Mouse (Mus musculus) T-helper 17 cell (primary cell): ENCODE data around the gene Gm8773.

ENCODE experiments used
- in situ Hi-C, 2 experiments: fragments of 300-600 bp; cut with MboI, MseI; formaldehyde crosslinking; loops; 1 replicate in 1 of 2; 2 replicates in 1 of 2; pipeline ENCODE4 v1.15.1; 2025; ENCODE audit warnings: high pct_unique_total_duplicates in 2 of 2

Gm8773 gene

DNA sequence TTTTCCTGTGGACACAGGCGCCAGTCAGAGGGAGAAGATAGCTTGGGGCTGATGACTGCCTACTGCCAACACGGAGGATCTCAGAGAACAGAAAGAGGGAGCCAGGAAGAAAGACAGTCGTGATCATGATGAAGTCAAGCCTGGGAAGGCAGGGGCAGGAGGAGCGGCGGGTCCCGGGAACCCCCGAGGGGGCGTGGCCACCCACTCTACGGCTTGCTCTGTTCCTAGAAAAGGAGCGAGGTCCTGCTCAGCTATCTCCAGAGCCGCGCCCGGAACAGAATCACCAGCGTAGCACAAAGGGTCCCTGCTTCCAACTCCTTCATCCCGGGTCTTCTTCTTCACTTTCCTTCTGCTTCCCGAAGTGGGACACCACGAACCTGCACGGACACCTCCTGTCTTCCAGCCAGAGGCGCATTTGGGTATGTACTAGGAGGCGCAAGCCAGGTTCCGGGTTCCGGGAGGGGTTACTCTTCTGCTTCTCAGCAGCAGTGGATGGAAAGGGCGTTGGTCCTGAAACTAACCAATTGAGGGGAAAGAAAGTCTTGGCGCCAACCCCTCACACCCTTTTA, at the start of gene Gm8773:
Gm8773 (plus strand) TSS at position 51 of the 569 bp plus-strand sequence.
- in situ Hi-C loops, result no loop called here

DNA sequence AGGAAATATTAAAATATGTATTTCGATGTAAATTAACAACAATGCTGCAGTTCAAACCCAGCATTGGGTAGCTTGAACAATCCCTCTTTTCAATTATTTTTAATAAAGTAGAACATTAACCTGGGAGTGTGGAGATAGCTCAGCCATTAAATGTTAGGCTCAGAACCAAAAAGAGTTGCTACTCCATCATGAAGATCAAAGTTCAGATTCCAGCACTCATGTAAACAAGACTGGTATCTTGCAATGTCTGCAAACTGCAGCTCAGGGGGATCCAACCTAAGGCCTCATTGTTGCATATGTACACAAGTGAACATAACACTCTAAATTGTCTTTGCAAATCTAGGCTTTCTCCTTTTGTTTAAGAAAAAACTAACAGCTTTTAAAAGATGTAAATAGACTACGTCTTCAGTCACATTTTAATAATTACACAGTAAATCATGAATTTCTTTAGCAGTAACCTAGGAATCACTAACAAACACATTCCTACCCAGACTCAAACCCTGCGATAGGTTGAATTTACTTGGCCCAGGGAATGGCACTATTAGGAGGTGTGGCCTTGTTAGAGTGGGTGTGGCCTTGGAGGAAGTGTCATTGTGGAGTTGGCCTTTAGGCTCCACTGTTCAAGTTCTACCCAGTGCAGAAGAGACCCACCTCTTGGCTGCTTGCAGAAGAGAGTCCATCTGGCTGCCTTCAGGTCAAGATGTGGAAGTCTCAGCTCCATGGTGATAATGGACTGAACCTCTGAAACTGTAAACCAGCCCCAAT, 39.8 kb upstream of the Gm8773 start:
- in situ Hi-C loops, result no loop called here

DNA sequence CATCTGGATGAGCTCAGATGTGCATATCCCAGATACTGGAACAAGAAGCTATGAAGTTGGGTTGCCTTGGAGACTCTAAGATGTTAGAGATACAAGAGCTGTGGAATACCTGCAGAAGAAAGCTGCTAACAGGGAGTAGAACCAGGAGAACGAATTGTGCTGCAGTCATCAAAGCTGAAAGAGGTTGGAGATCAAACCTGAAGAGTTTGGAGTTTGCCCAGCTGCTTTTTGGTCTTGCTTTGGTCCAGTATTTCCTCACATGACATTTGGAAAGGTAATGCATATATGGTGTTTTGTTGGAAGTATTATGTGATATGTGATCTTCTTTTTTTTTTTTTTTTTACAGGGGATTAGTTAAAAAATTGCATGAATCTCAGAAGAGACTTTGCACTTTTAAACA, 37.5 kb upstream of the Gm8773 start:
- in situ Hi-C loops, result no loop called here

DNA sequence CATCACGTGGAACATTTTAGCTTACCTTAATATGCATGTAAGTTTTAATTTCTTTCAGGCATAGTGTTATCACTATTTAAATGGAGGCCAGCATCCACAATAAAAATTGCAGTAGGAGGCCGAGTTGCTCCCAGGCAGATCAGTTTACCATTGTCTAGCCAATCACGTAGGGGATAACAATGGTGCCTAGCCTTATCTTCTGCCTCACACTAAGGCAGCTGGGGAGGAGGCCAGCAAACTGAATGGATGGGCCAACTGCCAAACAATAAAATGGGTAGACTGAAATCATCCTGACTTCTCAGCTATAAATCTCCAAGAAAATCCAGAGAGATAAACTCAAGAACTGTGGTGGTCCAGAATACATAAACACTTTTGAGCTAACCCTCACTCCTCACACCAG, 33.8 kb upstream of the Gm8773 start:
- in situ Hi-C loops, result loop anchor here in 1 of 2 experiments (5.0 kb wide), 1 partner anchor 103 kb away; no protein-coding TSS in a partner anchor

DNA sequence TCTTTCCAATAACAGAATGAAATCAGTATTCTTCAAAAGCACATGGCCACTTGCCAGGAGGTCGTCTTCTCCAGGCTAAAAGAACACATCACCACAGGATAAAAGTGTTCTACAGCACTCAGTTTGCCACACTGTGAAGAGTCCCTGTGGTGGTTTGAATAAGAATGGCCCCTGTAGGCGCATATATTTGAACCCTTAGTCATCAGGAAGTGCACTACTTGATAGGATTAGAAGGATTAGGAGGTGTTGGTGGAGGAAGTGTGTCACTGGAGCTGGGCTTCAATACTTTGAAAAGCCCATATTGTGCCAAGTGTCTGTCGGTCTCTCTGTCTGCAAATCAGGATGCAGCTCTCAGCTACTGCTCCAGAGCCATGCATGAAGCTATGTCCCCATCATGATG, 33.2 kb upstream of the Gm8773 start:
- in situ Hi-C loops, result loop anchor here in 1 of 2 experiments (5.0 kb wide), 1 partner anchor 102 kb away; no protein-coding TSS in a partner anchor

DNA sequence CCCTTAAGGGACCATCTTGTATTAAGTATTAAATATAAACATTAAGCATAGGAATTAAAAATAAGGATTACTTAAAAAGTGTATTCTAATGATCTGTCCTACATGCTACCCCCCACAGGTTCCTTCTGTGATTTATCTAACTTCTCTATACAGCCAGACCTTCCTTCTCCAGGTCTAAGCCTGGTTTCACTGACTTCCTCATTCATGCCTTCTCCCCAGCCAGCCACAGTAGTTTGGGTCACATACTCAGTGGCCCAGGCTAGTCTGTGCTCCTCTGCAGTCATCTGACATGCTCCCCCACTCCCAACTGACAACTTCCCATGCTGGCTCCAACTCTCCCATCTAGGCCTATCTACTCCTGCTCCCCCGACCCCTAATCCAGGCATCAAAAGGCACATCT, 22.5 kb upstream of the Gm8773 start:
- in situ Hi-C loops, result no loop called here

DNA sequence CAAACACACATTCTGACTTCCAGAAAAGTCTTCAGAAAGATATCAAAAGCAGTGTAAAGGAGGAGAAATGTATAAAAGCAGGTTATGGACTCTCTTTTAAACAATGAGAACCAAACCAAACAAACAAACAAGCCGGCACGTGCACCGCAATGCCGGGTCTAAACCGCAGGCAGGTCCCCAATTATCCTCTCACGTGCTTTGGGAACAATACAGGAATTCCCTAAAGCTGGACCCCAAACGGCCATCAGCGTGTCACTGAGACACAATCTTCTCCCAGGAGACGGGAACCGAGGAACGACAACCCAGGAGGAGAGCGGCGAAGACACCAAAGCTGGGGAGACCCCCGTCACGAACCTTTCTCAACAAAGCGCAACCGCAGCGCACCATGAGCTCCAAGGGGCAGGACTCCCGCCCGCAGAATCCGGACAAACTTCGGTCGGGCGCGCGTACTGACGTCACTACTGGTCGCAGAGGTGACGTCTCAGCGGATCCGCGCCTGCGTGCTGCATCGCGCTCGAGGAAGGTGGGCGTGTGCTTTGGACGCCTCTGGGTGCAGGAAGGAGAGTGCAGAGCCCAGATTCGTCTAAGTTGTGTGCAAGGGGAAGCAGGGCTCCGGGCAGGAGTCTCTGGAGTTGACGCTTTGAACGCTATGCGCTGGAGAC, 14.4 kb upstream of the Gm8773 start, which contains the start of gene Gtpbp10:
Gtpbp10 (minus strand) TSS at position 460 of the 662 bp plus-strand sequence.
- in situ Hi-C loops, result no loop called here

DNA sequence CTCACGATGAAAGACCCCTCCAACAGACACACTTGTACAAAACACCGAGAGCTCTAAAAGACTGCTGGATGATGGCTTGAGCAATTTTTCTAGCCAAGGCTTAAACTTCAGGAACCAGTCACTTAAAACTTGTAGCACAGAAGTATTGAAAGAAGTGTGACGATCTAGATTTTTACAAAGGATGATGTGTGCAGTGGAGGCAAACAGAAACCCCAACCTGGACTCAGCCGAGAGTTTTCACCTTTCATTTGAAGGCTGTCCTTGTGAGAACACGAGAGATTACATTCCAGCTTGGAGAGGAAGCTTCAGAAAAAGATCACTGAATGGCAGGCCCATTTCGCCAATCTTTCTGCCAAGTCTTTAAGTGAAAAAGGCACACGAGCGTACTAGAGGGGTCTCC, 13.8 kb upstream of the Gm8773 start:
- in situ Hi-C loops, result no loop called here

DNA sequence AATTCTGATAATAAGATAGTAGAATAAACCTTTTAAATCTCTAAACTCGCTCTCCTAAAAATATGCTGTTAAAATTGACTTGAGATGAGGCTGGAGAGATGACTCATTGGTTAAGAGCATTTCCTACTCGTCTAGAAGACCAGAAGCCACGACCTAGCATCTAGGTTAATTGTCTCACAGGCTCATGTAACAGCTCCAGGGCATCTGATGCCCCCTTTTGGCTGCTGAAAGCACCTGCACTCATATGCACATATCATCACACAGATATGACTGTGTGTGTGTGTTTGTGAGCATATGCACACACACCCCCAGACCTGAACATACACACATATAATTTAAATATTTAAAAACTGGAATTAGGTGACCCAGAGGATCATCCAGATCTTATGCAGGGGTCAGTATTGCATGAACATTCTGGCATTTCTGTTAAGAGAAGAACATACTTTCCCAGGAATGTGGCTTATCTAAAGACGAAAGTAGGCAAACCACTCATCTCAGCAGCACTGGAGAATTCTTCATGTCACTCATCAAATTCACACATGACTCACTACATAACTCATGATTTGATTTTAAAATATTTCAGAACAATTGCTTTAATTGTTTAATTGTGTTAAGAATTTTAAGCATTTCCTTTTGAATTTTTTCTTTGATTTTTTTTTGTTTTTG, 12.4 kb upstream of the Gm8773 start:
- in situ Hi-C loops, result no loop called here

DNA sequence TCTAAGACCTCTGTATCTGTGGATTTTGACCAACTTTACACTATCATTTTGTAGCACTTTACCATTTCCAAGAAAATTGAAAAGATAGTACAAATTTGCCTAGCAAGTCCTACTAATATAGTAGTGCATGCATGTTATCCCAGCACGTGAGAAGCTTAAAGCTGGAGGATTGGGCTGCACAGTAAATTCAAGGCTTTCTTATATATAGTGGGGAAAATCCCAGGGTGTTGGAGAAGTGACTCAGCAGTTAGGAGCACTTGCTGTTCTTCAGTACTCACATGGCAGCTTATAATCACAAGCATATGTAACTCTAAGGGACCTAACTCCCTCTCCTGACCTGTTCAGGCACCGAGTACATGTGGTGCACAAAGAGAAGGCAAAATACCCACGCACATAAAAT, 11.2 kb upstream of the Gm8773 start:
- in situ Hi-C loops, result no loop called here

DNA sequence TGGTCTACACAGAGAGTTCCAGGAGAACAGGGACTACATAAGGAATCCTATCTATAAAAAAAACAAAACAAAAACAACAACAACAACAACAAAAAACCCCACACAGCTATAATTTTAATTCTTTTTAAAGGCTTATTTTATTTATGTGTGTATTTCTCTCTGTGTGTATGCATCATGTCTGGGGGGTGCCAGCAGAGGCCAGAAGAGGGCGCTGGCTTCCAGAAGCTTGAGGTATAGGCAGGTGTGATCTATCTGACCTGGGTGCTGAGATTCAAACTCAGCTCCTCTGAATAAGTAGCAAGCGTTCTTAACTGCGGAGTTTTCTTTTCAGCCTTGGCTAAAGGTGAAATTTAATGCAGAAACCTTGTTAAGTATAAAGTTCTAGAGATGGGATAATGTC, 14.1 kb downstream of the Gm8773 start:
- in situ Hi-C loops, result no loop called here

DNA sequence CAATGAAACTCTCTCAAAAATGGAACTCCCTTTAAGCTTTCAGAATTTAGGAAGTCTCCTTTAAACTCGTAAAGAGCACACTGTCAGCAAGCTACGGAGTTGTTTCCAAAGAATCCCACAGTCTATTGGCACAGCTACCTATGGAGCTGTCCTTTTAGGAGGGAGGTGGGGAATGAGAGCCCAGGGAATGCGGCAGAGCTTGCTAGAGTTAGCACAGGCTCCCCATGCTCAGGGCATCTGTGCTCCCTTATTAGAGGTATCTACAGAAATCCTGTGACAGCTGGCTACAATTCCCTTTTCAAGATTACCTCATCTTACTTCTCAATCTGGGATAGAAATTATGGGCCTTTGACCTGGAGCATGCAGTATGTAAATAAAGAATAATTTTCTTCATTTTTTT, 36.9 kb downstream of the Gm8773 start:
- in situ Hi-C loops, result no loop called here

DNA sequence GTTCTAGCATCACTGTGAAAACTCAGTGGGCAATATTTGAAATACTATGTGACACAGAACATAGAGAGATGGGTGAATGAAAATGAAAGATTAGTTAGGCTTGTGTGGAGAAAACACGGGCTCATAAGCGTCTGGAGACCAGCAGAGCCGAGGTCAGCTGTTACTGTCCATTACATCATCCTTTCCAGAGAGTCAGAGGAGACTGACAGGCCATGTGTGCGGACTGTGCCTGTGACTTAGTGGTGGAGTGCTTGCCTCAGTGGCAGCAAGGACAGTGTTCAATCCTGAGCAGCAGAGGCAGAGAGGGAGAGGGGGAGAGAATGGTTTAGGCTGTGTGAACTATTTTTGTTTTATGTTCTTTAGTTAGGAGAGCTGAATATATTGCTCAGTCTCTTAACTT, 44.7 kb downstream of the Gm8773 start:
- in situ Hi-C loops, result no loop called here

DNA sequence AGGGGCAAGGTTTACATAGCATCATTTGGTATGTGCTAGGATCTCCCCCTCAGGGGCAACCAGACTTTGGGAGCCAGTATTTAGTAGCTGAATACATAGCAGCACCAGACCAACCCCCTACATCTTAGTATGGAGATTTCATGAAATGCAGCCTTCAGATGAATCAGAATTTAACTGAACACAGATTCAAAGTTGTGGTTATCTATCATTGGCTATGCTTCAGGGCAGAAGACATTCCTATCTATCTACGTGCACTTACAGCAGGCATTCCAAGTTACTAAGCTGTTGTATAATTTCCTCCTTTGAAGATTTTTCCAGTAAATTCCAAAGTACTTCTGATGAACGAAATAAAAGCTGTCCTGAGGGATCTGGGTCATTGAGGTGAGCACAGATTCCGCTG, 51.9 kb downstream of the Gm8773 start:
- in situ Hi-C loops, result no loop called here
